Mouse (Mus musculus): ENCODE measurements around the gene Ano2.

Ano2 gene

DNA sequence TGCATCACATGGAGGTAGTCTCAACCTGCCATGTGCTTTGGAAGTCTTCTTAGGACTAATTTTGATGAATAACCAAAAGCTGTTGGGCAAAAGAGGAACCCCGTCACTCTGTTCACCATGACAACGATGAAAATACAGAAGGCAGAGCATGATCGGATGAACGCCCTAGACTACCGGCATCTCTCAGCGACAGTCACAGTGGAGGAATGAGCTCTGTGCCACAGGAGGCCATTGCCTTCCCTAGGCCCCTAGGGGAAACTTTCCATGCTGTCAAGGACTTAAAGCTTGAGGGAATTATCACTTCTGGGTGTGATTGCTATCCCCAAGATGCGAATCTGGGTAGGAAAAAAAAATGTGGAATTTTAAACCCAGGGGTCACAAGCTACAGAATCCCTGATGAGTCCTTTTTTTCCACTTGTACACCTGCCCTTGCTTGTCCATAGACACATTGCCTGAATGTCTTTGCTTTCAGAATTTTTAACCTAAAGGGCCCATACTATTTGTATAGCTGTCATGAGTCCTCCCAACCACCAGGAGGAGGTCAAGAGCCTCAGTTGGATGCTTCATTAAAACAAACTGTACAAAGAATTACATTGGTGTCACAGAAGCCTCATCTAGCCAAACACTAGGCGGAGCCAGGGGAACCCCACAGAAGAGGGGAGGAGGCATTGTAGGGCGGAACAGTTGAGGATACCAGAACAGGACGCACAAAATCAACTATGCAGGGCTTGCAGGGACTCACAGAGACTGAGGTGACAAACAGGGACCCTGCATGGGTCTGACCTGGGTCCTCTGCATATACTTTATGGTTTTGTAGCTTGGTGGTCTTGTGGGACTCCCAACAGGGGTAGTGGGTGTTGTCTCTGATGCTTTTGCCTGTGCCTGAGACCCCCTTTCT is 53.2 kb downstream of the Ano2 start:
- DNase-seq (ENCODE audit: low read depth) = no peak

DNA sequence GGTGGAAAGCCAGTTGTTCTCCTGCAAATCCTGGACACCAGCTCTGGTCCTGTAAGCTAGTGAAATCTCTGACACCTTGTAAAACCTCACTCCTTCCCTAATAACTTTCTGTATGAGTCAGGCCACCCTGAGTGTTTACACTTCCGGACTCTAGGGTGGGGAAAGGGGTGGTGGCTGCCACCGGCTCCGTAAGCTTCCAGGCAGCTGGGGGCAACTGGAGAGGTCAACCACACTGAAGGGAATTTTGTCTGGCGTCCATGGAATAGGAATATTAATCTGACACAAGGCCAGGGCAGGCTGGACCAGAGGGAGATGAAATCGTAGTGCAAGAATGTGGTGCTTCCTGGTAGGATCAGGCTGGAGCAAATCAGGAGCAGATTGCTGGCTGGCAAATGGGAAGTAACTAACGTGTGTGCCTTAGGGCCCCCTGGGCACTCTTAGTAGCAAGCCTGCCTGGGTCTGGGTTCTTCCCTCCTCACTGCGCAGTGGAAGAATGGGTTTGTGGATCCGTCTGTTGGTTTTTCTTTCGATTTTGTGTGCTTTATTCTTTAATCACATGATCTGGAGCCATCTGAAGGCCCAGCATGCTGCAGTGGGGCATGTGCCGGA is 57.2 kb downstream of the Ano2 start:
- DNase-seq (ENCODE audit: low read depth) = no peak

DNA sequence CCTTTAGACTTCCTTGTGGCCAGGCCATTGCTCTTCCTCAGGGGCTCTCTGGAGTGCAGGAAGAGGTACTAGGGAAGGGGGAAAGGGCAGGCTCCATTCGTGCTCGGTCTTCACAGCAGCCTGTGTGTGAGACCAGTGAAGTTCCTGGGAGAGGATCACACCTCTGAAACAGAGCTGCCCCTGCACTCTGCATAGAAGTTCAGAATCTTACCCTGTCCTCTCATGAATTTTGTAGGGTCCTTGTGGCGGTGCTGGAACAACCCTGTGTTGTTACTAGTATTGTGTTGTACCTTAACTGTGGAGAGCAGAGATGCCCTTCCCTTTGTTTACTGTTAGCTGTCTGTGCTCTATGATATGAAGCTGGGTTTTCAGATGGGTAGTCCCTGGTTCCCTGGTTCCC is 58.4 kb downstream of the Ano2 start:
- no peak for DNase-seq (ENCODE audit: low read depth)

DNA sequence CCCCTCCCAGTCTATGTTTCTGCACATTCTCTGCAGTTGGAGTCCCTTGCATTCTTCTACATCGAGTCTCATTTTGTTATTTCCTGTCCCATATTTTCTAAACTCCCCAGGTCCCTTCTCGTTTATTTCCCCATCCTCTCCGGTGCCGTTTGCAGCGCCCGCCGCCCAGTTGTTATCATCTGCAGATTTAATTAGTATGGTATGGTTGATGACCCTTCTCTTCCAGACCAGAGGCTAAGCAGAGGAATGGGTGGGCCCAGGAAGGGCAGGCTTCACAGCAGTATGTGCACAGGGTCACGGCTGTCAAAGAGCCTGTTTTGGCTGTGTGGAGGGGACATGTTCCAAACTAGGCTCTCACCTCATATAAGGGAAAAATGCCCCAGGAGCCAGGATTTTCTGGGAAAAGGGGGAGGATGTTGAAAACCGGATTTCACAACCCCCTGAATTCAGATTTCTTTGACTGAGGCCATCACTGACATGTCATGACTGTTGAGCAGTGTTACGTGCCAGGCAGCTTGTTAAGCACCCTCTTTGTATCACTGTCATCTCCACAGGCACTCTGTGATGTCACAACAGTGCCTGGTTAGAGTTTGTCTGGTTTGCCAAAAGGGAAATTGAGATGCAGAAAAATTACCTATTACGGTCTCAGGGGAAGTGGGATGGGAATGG is 72.8 kb downstream of the Ano2 start:
- no peak for DNase-seq (ENCODE audit: low read depth)

DNA sequence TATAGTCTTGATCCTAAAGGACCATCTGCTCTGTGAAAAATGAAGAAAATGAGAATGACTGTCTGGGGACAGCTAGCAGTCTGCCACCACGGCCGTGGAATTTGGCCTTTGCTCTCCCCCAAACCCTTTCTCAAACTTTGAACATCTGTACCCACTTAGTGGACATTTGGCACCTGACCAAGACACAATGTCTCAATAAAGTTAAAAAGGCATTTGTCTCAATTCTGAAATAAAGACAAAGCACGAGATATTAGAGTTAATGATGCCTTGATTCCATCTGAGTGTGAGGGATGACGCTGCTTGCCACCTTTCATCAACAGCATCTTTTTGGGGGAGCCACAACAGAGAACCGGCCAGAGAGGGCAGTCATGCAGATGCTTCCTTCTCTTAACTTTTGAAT is 83.0 kb downstream of the Ano2 start:
- DNase-seq (ENCODE audit: low read depth) = no peak

DNA sequence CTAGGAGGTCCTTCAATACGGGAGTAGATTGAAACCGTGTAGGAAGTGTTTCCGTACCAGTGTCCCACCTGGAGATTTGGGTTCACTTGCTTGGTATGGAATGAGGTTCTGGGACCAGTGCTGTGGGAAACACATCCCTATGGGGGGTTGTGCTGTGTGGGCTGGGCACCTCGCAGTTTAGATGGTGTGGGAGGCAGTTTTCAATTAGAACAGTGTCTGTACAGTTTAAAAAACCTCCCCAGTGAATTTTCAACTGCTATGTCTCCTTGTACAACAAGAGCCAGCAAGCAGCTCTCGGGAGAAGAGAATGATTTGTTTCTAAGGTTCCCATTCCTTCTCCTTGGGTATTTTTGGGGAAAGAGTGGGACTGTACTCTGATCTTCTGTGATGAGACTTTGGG is 86.1 kb downstream of the Ano2 start:
- no peak for DNase-seq (ENCODE audit: low read depth)

DNA sequence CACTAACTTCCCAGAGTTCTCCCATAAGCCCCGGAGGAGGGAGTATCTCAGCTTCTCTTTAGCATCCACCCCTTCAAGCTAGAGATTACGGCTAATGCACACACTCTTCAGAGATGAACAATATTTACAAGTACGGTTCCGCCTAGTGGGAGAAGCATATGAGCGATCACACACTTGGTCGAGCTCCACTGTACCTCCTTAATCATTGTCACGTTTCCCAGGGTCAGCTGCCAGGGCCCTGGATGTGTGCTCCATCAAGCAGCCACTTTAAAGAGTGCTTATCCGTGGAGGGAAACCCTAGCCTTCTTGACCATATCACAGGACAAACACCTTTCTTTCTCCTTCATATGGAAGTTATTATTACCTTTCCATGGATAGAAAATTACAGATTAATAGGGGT is 112.7 kb downstream of the Ano2 start:
- DNase-seq (ENCODE audit: low read depth) = no peak

DNA sequence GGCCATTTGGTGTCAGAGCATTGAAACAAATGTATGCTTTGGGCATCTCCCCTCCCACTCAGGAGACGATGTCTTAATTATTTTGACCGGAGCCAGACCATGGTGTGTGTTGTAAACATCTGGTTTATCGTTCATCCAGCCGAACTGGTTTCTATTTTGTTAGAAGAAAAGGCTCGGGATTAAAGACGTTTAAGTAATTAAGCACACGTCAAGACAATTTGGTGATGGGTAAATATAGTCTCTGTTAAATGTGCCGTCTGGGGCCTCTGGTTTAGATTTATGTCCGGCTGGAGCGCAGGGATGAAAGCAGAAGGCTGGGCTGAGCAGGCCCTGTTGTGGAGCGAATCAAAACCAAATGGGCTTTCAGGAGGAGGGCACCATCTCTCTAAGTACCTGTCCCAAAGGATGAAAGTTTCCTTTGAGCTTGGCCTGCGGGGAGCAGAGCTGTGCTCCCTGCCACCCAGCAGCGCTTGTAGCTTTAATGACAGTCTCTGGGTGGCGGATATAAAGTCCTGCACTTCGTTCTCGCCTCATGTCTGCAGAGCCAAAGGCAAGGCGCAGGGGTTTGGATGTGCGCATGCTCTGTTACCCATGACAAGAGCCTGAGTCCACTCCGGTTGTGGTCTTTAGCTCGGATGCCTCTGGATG is 113.3 kb downstream of the Ano2 start:
- no peak for DNase-seq (ENCODE audit: low read depth)

DNA sequence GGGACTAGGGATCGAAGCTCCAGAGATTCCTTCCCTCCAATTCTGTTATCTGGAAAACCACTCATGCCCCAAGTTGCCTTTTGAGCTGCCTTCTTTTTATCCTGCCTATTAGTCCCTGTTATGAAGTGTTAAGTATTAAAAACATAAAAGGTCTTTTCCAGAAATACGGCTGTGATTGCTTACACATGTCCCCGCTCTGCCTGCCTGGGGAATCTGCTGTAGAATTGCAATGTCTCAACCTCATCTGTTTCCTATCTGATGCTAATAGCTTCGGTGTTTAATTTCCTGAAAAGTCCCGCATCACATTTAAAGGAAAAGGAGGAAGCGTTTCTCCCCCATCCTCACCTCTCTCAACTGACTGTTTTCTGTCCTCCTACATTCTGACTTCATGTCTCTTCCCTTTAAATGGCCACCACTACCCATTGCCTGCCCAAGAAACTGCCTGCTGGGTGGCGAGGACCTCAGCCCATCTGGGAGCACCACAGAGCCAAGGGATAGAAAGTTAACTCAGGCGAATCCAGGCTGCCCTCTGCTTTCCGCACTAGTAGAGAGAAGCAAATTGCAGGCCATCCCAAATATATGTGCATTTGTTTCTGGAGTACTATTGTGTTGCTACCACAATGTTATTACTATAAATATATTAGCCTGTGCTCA is 118.9 kb downstream of the Ano2 start:
- no peak for DNase-seq (ENCODE audit: low read depth)

DNA sequence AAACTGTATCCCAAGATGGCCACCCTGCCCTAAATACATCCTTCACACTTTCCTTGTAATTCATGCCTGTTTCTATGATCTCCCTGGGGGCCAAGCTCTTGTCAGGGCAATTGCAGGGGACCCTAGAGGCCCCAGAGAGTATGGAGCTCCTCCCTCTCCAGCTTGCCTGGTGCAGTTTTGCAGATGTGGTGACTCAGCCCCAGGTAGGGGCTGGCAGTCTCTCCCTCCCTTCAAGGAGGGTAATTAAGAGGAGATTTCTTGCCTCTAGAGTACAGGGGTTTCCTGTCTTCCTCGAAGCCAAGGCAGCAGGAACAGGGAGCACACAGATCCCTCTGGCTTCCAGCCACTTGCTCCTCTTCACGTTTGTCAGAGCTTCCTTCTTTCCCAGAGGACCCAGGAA is 121.2 kb downstream of the Ano2 start:
- no peak for DNase-seq (ENCODE audit: low read depth)

DNA sequence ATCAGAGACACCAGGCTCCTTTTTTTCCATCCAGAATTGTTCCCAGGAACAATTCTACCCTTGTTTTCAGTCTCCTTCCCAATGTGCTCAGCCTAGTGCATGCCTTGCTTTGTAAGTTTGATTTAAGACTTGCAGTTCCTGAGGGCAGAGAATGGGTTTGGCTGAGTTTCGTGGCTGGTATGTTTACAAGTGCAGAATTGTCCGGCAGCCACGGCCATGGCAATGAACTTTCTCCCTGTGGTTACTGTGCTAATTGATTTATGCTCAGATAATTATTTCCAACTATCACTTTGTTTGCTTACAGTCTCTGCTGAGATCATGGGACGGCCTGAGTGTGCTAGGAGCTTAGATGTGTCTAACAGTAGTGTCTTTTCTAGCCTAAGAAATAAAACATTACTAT is 147.9 kb downstream of the Ano2 start:
- no peak for DNase-seq (ENCODE audit: low read depth)

DNA sequence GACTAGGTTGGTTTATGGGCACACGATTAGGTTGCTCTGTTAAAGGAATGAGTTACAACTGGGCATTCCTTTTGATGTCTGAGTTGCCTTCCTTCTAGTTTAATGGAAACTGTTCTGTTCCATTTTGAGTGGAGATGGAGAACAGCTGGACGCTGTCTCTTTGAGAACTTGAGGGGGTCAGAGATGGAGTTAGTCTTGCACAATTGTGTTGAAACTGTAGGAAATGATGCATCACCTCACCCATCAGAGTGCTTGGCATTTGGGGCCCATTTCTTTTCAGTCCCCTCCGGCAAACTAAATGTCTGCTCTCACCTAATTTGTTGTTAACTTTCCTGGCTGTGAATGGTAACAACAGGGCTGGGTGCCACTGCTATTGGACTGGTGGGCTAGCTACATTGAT is 151.1 kb downstream of the Ano2 start:
- DNase-seq (ENCODE audit: low read depth) = no peak

DNA sequence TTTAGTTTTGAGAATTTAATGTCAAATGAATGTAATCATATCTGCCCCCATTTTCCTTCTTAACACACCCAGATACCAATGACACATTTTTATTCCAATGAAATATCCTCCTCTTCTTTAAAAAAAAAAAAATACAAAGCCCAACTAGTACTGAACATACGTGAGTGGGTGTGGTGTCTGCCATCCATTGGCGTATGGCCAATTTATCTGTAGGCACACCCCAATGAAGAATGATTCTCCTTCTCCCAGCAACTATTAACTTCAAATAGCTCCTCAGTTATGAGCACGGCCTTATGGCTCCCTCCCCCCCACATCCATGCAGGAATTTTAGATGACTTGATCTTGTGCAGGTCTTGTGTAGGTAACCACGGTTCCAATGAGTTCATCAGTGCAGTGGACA is 161.0 kb downstream of the Ano2 start:
- DNase-seq (ENCODE audit: low read depth) = no peak

DNA sequence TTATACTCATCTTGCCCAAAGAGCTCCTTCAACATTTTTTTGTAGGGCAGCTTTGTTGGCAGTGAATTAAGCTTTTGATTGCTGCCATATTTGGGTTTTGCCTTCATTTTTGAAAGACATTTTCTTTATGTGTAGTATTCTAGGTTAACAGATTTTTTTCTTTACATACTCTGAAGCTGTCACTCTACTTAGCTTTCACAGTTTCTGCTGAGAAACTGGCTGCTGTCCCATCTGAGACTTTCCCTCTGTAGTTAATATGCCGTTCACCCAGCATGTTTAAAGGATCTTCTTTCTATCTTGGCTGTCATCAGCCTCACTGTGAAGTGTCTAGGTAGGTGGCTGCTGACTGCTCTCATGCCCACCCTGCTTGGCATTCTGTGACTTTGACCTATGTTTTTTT is 168.1 kb downstream of the Ano2 start:
- no peak for DNase-seq (ENCODE audit: low read depth)

DNA sequence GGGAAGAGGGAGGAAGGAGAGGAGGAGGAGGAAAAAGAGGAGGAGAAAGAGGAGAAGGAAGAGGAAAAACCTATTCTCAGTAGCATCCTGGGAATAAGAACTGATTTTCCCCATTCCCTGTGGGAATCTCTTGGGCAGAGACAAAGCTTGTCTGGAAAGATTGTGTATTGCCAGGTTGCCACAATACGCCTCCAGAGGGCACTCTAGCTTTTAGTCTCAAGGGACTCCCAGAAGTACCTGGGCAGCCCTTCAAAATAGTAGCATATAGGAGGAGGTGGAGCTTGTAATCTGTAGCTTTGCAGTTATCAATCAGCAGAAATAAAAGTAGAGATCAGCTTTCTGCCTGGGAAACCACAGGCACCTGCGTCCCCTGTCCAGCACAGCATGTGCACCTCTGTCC is 178.3 kb downstream of the Ano2 start:
- DNase-seq (ENCODE audit: low read depth) = no peak

DNA sequence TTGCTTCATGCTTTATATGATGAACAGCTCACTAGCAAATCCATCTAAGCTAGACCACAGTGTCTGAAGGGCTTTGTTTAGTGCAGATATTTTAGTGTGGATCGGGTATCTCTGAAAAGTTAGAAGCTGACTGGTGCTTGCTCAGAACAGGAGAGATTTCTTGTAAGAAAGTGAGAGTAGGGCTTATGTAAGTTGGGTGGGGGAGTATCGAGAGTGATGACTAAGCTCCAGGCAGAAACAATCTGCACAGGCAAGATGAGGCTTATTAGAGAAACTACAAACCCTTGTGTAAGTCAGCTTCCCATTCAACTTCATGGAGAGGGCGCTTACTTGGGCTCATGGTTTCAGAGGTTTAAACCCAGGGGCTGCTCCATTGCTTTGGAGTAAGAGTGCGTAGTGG is 181.3 kb downstream of the Ano2 start:
- DNase-seq (ENCODE audit: low read depth) = no peak

DNA sequence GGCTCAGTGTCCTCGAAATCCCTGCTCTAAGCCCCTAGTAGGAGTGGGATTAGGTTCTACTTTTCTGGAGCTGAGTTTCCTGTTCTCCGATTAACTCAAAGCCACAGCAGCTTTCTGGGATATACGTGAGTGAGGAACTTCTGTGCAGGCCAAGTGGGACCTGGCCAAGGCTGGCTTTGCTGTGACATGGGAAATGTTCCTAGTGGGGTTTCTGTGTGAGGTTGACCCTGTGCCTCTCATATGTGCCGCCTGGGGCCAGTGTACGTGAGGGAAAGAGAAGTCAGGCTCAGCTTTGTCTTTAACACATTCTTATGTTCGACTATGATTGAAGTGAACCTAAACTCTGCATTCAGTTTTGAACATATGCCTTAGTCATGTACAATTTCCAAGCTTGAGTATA is 184.5 kb downstream of the Ano2 start:
- no peak for DNase-seq (ENCODE audit: low read depth)

DNA sequence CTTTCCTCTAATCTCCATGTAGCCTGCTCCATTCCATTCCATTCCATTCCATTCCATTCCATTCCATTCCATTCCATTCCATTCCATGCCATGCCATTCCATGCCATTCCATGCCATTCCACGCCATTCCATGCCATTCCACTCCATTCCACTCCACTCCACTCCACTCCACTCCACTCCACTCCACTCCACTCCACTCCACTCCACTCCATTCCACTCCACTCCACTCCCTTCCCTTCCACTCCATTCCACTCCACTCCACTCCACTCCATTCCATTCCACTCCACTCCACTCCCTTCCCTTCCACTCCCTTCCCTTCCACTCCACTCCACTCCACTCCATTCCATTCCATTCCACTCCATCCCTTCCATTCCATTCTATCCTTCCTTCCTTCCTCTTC is 186.7 kb downstream of the Ano2 start:
- DNase-seq (ENCODE audit: low read depth) = no peak

DNA sequence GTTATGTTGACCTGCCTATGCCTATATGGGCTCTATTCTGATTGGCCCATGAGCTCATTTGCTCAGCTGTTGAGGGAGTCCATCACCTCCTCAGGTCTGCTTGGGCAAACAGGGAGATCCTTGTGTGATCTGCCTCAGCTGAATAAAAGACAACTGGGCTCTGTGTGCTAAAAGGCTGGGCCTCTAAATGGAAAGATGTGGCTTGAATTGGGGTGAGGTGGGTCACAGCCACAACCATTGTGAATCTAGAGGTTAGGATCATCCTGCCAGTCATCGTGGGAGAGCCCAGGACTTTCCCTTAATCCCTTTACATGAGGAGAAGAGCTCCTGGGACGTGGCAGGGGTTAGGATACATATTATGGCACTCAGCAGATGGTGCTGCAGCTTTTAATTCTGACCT is 188.5 kb downstream of the Ano2 start:
- DNase-seq (ENCODE audit: low read depth) = no peak

DNA sequence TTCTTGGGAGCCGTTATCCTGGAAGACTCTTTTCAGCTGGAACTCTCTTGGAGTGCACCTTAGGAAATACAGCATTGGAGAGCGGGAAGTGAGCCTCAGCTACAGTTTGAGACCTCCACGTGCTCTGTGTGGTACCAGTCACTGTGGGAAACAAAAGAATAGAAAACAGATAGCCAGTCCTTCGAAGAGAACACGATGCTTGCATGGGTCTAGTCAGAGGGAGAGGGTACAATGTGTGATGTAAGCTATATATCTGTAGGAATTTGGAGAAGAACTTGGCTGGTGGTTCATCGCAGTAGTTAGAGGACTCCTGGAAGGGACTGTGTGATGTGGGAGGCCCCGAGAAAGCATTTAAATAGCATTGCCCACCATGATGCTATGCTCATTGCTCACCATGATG is 189.1 kb downstream of the Ano2 start:
- no peak for DNase-seq (ENCODE audit: low read depth)

DNA sequence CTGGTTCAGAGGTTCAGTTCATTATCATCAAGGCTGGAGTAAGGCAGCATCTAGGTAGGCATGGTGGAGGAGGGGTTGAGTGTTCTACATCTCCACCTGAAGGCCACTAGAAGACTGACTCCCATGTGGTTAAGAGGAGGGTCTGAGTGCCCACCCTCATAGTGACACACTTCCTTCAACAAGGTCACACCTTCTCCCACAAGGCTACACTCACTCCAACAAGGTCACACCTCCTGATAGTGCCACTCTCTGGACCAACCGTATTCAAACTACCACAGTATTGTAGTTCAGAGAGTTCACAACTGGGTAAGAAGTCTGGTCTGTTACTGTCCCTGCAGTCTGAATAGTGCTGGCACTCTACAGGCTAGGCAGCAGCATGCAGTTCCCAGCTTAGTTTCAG is 198.4 kb downstream of the Ano2 start:
- DNase-seq (ENCODE audit: low read depth) = no peak

DNA sequence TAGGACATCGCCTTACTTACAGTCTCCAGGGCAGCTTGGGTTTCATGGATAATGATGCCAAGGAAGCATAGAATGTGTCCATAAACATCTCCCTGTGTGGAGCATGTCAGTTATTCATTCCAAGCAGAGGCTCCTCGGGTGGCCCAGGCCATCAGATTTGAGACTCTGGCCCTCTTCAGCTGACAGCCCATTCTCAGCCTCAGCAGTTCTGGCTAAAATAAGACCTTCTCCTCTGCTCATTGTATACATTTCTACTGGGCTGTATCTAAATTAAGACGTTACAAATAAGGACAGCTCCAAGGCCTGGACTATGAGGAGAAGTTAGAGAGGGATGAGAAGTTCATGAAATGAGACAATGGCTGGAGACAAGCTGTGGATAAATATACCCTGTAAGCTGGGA is 204.1 kb downstream of the Ano2 start:
- no peak for DNase-seq (ENCODE audit: low read depth)

Data from c-Kit-positive CD71-negative TER-119-negative erythroid progenitor cells, embryonic 14.5 days (primary cell).